Mouse (Mus musculus) monocyte, adult 5-6 weeks (primary cell): Measurements from ENCODE around the gene Zfp985. TPM values are rescaled to one million over a fixed set of nuclear protein-coding genes. Genes with fewer than 3 reads are reported as not detected.
"Not testable (repeated sequence)": the region's sequence is repeated elsewhere in the genome, so short reads cannot be mapped to it uniquely, and the experiment has no call there.

ENCODE experiments used
- ATAC-seq: fragments of 153-309, 156-312 bp; replicated peaks from 2 replicates; pipeline ENCODE4 v1.8.0; 2017; ENCODE audit warnings: mild to moderate bottlenecking; ENCODE audit not compliant: low TSS enrichment, insufficient number of reproducible peaks, severe bottlenecking, poor library complexity, low FRiP score
- total RNA-seq: library from RNA; stranded (forward); fragments of 200-1000, 200-491, 200-594 nt; gene quantifications from 3 replicates; pipeline ENCODE4 v1.2.3, GENCODE M21; 2017

Gene Zfp985
- total RNA-seq, 1 experiment from 2014 or later: not detected

GRCm38 (mm10) chr4:147597685-147598084 is 44.6 kb downstream of the Zfp985 start:
- ATAC-seq: no peak

GRCm38 (mm10) chr4:147598831-147599230 is 45.8 kb downstream of the Zfp985 start:
- ATAC-seq: no peak

- ATAC-seq: no peak
Observed at GRCm38 (mm10) chr4:147601881-147602280, 48.8 kb downstream of the Zfp985 start.

- ATAC-seq: no peak
Observed at GRCm38 (mm10) chr4:147603806-147604205, 50.7 kb downstream of the Zfp985 start.

- ATAC-seq: 0 out of 2 replicates have a peak, but pooled peaks have one; percentile 19
Observed at GRCm38 (mm10) chr4:147605521-147605920, 52.4 kb downstream of the Zfp985 start.

GRCm38 (mm10) chr4:147606511-147606910 is 53.4 kb downstream of the Zfp985 start:
- not testable (repeated sequence) for ATAC-seq

GRCm38 (mm10) chr4:147633818-147634262 is 80.8 kb downstream of the Zfp985 start:
- ATAC-seq: peak; percentile 75

Other genes with a start within 250 kb of the Zfp985 start
- not detected in 3 replicates for gene Zfp988, start 247.6 kb upstream of the Zfp985 start, total RNA-seq
- gene Zfp978, start 192.0 kb upstream of the Zfp985 start, total RNA-seq: not detected in 3 replicates
- gene Zfp982, start 60.9 kb upstream of the Zfp985 start, total RNA-seq: 0.58 TPM in 1 of 3 replicates, not detected in the others
- gene Gm16503, start 13.1 kb upstream of the Zfp985 start, total RNA-seq: not detected in 3 replicates
- 1.1 TPM in 1 of 3 replicates, not detected in the others for gene Zfp979, start 89.2 kb downstream of the Zfp985 start, total RNA-seq
- 0.43 TPM in 1 of 3 replicates, not detected in the others for gene Zfp534, start 149.3 kb downstream of the Zfp985 start, total RNA-seq